Mouse (Mus musculus): ENCODE measurements around the gene Fibp. TPM values are rescaled to one million over a fixed set of nuclear protein-coding genes. Genes with fewer than 3 reads are reported as not detected.

Gene Fibp
- polyA plus RNA-seq, 1 experiment from 2014 or later: 25.9 TPM

DNA sequence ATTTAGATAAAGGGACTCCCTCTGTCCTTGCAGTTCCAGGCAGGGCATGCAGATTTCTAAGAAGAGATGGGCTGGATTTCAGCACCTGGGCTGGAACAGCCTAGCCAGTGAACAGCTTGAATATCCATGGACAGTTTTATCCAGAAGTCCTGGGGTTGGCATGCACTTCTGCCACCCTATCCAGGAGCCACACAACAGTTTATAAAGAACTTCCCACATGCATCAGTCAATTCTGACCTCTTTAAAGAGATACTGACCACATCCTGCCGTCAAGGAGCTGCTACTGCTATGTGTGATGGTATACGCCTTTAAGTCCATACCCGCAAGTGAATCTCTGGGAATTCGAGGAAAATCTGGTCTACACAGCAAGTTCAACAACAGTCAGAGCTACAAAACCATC, 31.2 kb upstream of the Fibp start:
- 59% methylated on average over 4 of the region's 4 CpGs for WGBS (ENCODE audit: insufficient replicate concordance)
- H3K27me3 ChIP-seq (ENCODE audit: control insufficient read depth, insufficient read depth, low read depth, low read length): no peaks in the 10 kb centered on the region
- peaks cover 4% of the 10 kb centered on the region; the same call in 1 of the 2 replicates for H3K36me3 ChIP-seq (ENCODE audit: control insufficient read depth, insufficient read depth)
- no peak overlapping the region for H3K9ac ChIP-seq (ENCODE audit: low read depth, low read length)
- ATAC-seq (ENCODE audit: low read depth): no peak
- H3K4me1 ChIP-seq (ENCODE audit: control insufficient read depth, low read depth, low read length): peaks cover 21% of the 10 kb centered on the region
- no peaks in the 10 kb centered on the region for H3K9me3 ChIP-seq (replicated peaks; ENCODE audit: control insufficient read depth, low read length)
- no peak overlapping the region for H3K27ac ChIP-seq (ENCODE audit: low read length)
- no peak overlapping the region for H3K4me2 ChIP-seq (ENCODE audit: low read depth, low read length)
- no peak overlapping the region for H3K4me3 ChIP-seq (ENCODE audit: low read depth, low read length)

DNA sequence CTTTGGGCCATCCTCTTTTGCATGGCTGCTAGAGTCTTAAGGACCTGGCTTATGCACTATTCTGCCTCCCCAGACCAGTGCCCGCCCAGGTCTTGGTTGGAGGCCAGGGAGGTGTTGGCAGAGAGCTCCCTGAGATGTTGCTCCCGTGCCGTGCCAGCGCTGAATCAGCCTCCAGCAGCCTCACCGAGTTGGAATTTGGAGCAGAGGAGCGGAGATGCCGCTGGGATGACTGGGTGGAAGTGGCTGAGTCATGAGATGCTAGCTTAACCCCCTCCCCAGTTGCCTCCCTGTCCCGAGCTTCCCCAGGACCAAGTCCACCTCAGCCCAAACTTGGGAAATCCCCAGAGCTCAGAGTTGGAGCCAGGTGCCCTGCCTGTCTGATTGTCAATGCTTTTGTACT, 30.6 kb upstream of the Fibp start:
- H3K27ac ChIP-seq (ENCODE audit: low read length): no peak overlapping the region
- no peaks in the 10 kb centered on the region for H3K9me3 ChIP-seq (replicated peaks; ENCODE audit: control insufficient read depth, low read length)
- no peaks in the 10 kb centered on the region for H3K27me3 ChIP-seq (ENCODE audit: control insufficient read depth, insufficient read depth, low read depth, low read length)
- ATAC-seq (ENCODE audit: low read depth): no peak
- H3K9ac ChIP-seq (ENCODE audit: low read depth, low read length): no peak overlapping the region
- H3K4me1 ChIP-seq (ENCODE audit: control insufficient read depth, low read depth, low read length): peaks cover 21% of the 10 kb centered on the region
- H3K36me3 ChIP-seq (ENCODE audit: control insufficient read depth, insufficient read depth): peaks cover 4% of the 10 kb centered on the region; the same call in 1 of the 2 replicates
- WGBS (ENCODE audit: insufficient replicate concordance): 64% methylated on average over 8 of the region's 8 CpGs
- H3K4me2 ChIP-seq (ENCODE audit: low read depth, low read length): no peak overlapping the region
- no peak overlapping the region for H3K4me3 ChIP-seq (ENCODE audit: low read depth, low read length)

DNA sequence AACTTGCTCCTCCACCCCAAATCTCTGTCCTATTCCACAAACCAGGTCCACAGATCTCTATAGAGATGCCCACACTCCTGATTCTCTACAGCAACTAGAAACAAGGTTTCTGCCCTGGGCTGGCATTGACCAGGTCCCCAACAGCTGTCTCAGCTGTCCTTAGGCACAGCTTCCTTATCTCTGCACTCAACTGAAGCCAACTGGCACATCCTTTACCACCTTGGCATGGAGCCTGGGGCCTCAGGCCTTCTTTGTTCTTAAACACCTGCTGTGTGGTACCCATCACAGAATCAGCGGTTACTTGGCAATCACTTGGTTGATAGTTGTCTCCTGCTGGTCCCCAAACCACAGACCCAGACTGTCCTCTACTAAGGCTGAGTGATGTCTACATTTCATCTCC, 30.0 kb upstream of the Fibp start:
- no peak overlapping the region for H3K9ac ChIP-seq (ENCODE audit: low read depth, low read length)
- H3K4me3 ChIP-seq (ENCODE audit: low read depth, low read length): no peak overlapping the region
- 67% methylated on average over 1 of the region's 1 CpGs for WGBS (ENCODE audit: insufficient replicate concordance)
- peaks cover 4% of the 10 kb centered on the region; the same call in 1 of the 2 replicates for H3K36me3 ChIP-seq (ENCODE audit: control insufficient read depth, insufficient read depth)
- H3K27me3 ChIP-seq (ENCODE audit: control insufficient read depth, insufficient read depth, low read depth, low read length): no peaks in the 10 kb centered on the region
- no peak for ATAC-seq (ENCODE audit: low read depth)
- no peak overlapping the region for H3K27ac ChIP-seq (ENCODE audit: low read length)
- no peak overlapping the region for H3K4me2 ChIP-seq (ENCODE audit: low read depth, low read length)
- H3K9me3 ChIP-seq (replicated peaks; ENCODE audit: control insufficient read depth, low read length): no peaks in the 10 kb centered on the region
- H3K4me1 ChIP-seq (ENCODE audit: control insufficient read depth, low read depth, low read length): peaks cover 21% of the 10 kb centered on the region

DNA sequence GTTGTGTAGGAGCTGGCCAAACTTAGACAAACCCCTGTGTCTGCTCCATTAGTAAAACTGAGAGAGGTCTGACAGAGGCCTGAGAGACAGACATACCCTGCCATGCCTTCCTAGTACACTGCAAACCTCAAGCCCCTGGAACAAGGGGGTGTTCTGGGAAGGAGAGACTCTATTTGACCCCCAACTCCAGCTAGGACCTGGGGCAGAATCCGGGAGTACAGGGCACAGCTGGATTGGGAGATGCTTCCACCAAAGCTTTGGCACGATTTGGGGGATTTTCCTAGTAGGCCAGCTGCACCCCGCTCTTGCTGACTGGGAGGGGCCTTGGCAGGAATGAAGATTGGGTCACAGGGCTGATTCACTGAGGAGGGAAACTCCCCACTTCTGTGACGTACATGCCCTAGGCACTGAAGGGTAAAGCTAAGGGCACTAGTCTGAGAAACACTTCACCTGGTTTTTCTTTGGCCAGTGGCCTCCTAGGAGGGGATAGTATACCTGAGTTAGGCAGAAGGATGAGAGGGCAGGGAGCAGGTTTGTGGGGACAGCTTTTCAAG, 28.4 kb upstream of the Fibp start:
- Histone ChIP-seq H3K27ac (ENCODE audit: low read length) (no peak overlapping the region), H3K27me3 (ENCODE audit: control insufficient read depth, insufficient read depth, low read depth, low read length) (no peaks in the 10 kb centered on the region), H3K9ac (ENCODE audit: low read depth, low read length) (no peak overlapping the region), H3K9me3 (replicated peaks; ENCODE audit: control insufficient read depth, low read length) (no peaks in the 10 kb centered on the region), H3K4me3 (ENCODE audit: low read depth, low read length) (no peak overlapping the region), H3K4me2 (ENCODE audit: low read depth, low read length) (no peak overlapping the region), H3K4me1 (ENCODE audit: control insufficient read depth, low read depth, low read length) (peaks cover 8% of the 10 kb centered on the region), H3K36me3 (ENCODE audit: control insufficient read depth, insufficient read depth) (peaks cover under 1% of the 10 kb centered on the region; the same call in 1 of the 2 replicates)
- 71% methylated on average over 4 of the region's 4 CpGs for whole genome bisulfite sequencing (ENCODE audit: insufficient replicate concordance)
- ATAC-seq (ENCODE audit: low read depth): no peak

DNA sequence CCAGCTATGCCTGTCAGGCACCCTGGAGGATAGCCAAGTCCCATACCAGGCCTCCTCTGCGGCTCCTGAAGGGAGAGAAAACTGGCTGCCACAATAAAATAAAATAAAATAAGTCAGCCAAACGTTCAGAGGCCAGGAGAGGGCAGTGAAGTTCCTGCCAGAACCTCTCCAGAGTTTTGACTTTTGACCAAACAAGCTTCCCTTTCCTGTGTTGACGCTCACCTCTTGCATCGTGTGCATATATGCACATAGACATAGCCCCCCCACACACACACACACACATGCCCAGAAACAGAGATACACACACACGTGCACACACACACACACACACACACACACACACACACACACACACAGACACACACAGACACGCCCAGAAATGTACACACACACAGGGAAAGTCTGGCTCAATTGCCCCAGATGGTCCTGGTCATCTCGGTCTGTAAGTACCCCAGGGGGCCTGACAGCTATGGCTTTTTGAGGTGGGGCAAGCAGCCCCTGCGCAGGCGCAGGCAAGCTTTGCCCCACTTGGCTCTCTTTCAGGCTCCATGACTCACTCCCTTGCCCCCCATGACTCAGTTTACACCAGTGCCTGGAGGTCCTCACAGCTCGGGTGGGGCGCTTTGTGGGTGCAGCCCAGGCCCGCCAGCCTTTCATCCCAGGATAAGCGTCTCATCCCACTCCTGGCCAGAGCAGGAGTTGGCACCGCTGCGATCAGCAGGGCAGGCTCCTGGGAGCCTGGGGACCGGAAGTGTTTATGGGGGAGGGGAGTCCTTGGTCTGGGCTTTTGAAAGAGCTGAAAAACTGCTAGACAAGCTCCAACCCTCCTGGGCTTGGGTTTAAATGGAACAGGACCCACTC, 27.2 kb upstream of the Fibp start:
- no peaks in the 10 kb centered on the region for H3K27me3 ChIP-seq (ENCODE audit: control insufficient read depth, insufficient read depth, low read depth, low read length)
- peak; percentile 60 for ATAC-seq (ENCODE audit: low read depth)
- 4% methylated on average over 16 of the region's 16 CpGs for WGBS (ENCODE audit: insufficient replicate concordance)
- H3K27ac ChIP-seq (ENCODE audit: low read length): peak overlapping the region; percentile 29; the same call in 1 of the 2 replicates
- peak overlapping the region; percentile 63 for H3K4me2 ChIP-seq (ENCODE audit: low read depth, low read length)
- no peaks in the 10 kb centered on the region for H3K36me3 ChIP-seq (ENCODE audit: control insufficient read depth, insufficient read depth)
- H3K9ac ChIP-seq (ENCODE audit: low read depth, low read length): peak overlapping the region; percentile 19; the same call in 1 of the 2 replicates
- no peaks in the 10 kb centered on the region for H3K9me3 ChIP-seq (replicated peaks; ENCODE audit: control insufficient read depth, low read length)
- H3K4me1 ChIP-seq (ENCODE audit: control insufficient read depth, low read depth, low read length): peaks cover 8% of the 10 kb centered on the region
- H3K4me3 ChIP-seq (ENCODE audit: low read depth, low read length): peak overlapping the region; percentile 49

DNA sequence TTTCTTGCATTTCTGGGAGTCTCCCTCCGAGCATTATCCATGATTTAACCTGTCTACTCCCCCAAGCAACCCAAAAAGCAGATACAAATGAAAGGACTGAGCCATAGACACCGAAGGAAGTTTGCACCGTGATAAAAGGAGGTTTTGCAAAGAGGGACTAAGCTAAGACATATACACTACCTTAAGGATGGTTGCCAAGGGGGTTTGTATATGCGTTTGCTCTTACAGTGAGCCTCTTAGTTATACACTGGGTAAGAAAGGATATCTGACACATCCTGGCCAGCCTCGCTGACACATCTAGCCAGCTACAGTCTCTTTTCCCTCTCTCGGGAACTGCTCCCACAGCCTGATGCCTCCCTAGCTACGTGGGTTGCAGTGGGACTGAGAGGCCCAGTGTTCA, 26.5 kb upstream of the Fibp start:
- no peak overlapping the region for H3K27ac ChIP-seq (ENCODE audit: low read length)
- H3K27me3 ChIP-seq (ENCODE audit: control insufficient read depth, insufficient read depth, low read depth, low read length): no peaks in the 10 kb centered on the region
- ATAC-seq (ENCODE audit: low read depth): no peak
- H3K9me3 ChIP-seq (replicated peaks; ENCODE audit: control insufficient read depth, low read length): no peaks in the 10 kb centered on the region
- 52% methylated on average over 7 of the region's 7 CpGs for WGBS (ENCODE audit: insufficient replicate concordance)
- no peak overlapping the region; the same call in 1 of the 2 replicates for H3K4me3 ChIP-seq (ENCODE audit: low read depth, low read length)
- H3K36me3 ChIP-seq (ENCODE audit: control insufficient read depth, insufficient read depth): no peaks in the 10 kb centered on the region
- no peak overlapping the region for H3K9ac ChIP-seq (ENCODE audit: low read depth, low read length)
- H3K4me2 ChIP-seq (ENCODE audit: low read depth, low read length): peak overlapping the region; percentile 63
- peaks cover 8% of the 10 kb centered on the region for H3K4me1 ChIP-seq (ENCODE audit: control insufficient read depth, low read depth, low read length)

DNA sequence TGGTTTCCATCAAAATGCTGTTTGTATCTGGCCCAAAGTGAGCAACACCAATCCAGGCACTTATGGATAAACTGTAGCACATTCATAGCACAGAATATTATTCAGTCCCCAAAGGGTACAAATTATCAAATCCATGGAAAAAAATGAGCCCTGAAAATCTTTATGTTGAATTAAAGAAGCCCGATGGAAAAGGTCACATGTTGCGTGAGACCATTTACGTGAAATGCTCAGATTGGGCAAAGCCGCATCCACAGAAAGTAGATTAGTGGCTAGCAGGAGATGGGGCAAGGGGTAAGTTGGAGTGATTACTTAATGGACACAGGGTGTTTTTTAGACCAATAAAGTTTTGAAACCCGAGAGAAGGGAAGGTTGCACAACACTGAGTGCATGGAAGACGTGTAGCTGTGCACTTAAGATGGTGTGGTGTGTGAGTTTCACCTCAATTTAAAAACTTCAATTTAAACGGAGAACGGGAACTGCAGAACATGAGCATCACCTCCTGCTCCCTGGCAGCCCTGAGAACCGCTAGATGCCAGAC, 16.0 kb upstream of the Fibp start:
- Histone ChIP-seq H3K4me1 (ENCODE audit: control insufficient read depth, low read depth, low read length) (peaks cover 22% of the 10 kb centered on the region), H3K27ac (ENCODE audit: low read length) (no peak overlapping the region), H3K4me2 (ENCODE audit: low read depth, low read length) (no peak overlapping the region), H3K27me3 (ENCODE audit: control insufficient read depth, insufficient read depth, low read depth, low read length) (peaks cover 37% of the 10 kb centered on the region), H3K9me3 (replicated peaks; ENCODE audit: control insufficient read depth, low read length) (no peaks in the 10 kb centered on the region; the same call in 1 of the 2 replicates), H3K4me3 (ENCODE audit: low read depth, low read length) (no peak overlapping the region), H3K9ac (ENCODE audit: low read depth, low read length) (no peak overlapping the region), H3K36me3 (ENCODE audit: control insufficient read depth, insufficient read depth) (no peaks in the 10 kb centered on the region)
- no peak for ATAC-seq (ENCODE audit: low read depth)
- 49% methylated on average over 9 of the region's 9 CpGs for WGBS (ENCODE audit: insufficient replicate concordance)

DNA sequence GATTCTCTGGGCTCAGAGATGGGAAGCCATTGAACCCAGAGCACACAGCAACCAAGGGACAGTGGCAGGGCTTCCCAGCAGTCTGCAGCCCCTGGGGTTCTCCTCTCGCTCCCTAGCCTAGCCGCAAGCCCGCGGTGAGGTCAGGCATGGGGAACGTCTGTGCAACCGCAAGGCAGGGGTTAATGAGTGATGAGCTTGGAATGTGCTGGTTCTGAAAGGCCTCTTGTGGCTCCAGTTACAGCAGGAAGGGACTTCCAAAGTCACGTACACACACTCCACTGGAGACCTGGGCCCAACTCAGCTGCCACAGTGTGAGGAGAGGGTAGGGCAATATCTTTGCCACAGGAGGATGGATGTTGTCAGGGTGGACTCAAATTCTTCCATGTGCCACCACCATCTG, 15.5 kb upstream of the Fibp start:
- Histone ChIP-seq H3K36me3 (ENCODE audit: control insufficient read depth, insufficient read depth) (no peaks in the 10 kb centered on the region), H3K4me2 (ENCODE audit: low read depth, low read length) (no peak overlapping the region), H3K4me1 (ENCODE audit: control insufficient read depth, low read depth, low read length) (peaks cover 22% of the 10 kb centered on the region), H3K27ac (ENCODE audit: low read length) (no peak overlapping the region), H3K4me3 (ENCODE audit: low read depth, low read length) (no peak overlapping the region), H3K9me3 (replicated peaks; ENCODE audit: control insufficient read depth, low read length) (no peaks in the 10 kb centered on the region; the same call in 1 of the 2 replicates), H3K9ac (ENCODE audit: low read depth, low read length) (no peak overlapping the region), H3K27me3 (ENCODE audit: control insufficient read depth, insufficient read depth, low read depth, low read length) (peaks cover 42% of the 10 kb centered on the region)
- no peak for ATAC-seq (ENCODE audit: low read depth)
- WGBS (ENCODE audit: insufficient replicate concordance): 42% methylated on average over 7 of the region's 7 CpGs

DNA sequence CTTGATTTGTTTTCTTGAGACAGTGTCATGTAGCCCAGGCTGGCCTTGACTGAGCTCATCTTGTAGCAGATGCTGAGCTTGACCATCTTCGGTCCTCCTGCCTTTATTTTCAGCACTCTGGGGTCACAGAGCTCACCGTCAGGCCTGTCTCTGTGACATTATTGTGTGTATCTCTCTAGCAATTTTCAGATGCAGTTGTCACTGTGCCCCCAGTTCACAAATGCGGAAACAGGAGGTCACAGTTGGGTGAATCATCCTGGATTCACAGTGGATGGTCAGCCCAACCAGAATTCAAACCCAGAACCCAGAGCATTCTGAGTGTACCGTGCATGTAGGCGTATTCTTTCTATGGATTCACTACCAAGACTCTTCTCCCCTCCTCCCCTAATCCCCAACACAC, 14.7 kb upstream of the Fibp start:
- H3K27ac ChIP-seq (ENCODE audit: low read length): no peak overlapping the region
- WGBS (ENCODE audit: insufficient replicate concordance): 70% methylated on average over 5 of the region's 5 CpGs
- no peaks in the 10 kb centered on the region for H3K9me3 ChIP-seq (replicated peaks; ENCODE audit: control insufficient read depth, low read length)
- peaks cover 22% of the 10 kb centered on the region for H3K4me1 ChIP-seq (ENCODE audit: control insufficient read depth, low read depth, low read length)
- no peaks in the 10 kb centered on the region for H3K36me3 ChIP-seq (ENCODE audit: control insufficient read depth, insufficient read depth)
- no peak overlapping the region for H3K9ac ChIP-seq (ENCODE audit: low read depth, low read length)
- H3K4me3 ChIP-seq (ENCODE audit: low read depth, low read length): no peak overlapping the region
- no peak overlapping the region for H3K4me2 ChIP-seq (ENCODE audit: low read depth, low read length)
- peaks cover 49% of the 10 kb centered on the region for H3K27me3 ChIP-seq (ENCODE audit: control insufficient read depth, insufficient read depth, low read depth, low read length)
- no peak for ATAC-seq (ENCODE audit: low read depth)

Data from liver, embryonic 16.5 days (tissue).